Mouse (Mus musculus) CH12.LX (cell line): Measurements from ENCODE around the gene Cggbp1. TPM values are rescaled to one million over a fixed set of nuclear protein-coding genes. Genes with fewer than 3 reads are reported as not detected.

Experiments
- DNase-seq: peaks from one replicate; pipeline ENCODE4 v3.0.0-alpha.2; 2013; ENCODE audit errors: extremely low read depth
- H3K27ac ChIP-seq: 2 replicates; pipeline ENCODE4 v1.5.1; 2012; ENCODE audit warnings: low read depth, mild to moderate bottlenecking, control low read depth, moderate library complexity; ENCODE audit not compliant: insufficient read depth
- H3K27me3 ChIP-seq: replicated peaks from 2 replicates; pipeline ENCODE3; 2012; ENCODE audit warnings: inconsistent platforms
- H3K36me3 ChIP-seq, 2 experiments: replicated peaks in 1 of 2; 2 replicates each; pipeline versions ENCODE3 to v1.6.1; 2012; ENCODE audit warnings: inconsistent platforms in 1 of 2, low read length in 1 of 2, mild to moderate bottlenecking in 1 of 2, mixed read lengths in 1 of 2, moderate library complexity in 1 of 2; ENCODE audit not compliant: control insufficient read depth in 1 of 2, insufficient read depth in 1 of 2
- H3K4me1 ChIP-seq, 2 experiments: 2 replicates each; pipeline ENCODE4 v1.6.1; 2012; ENCODE audit warnings: inconsistent platforms in 1 of 2, moderate library complexity in 1 of 2; ENCODE audit not compliant: insufficient read depth in 2 of 2, control insufficient read depth in 1 of 2
- H3K4me2 ChIP-seq: 2 replicates; pipeline ENCODE4 v1.6.1; 2012; ENCODE audit warnings: low read depth, mild to moderate bottlenecking, control low read depth; ENCODE audit not compliant: poor library complexity, insufficient read depth, severe bottlenecking
- H3K4me3 ChIP-seq, 3 experiments: fragments of 150-350 bp in 1 of 3; sonication (generic) in 1 of 3; replicated peaks in 1 of 3; 2 replicates each; pipeline versions ENCODE3 to v1.5.1; 2011 to 2012; ENCODE audit warnings: low read depth in 2 of 3, low read length in 2 of 3, mild to moderate bottlenecking in 2 of 3, moderate library complexity in 2 of 3, control low read depth in 1 of 3, improper control_type of control experiment in 1 of 3, inconsistent platforms in 1 of 3, mixed read lengths in 1 of 3; ENCODE audit not compliant: poor library complexity in 1 of 3
- H3K79me2 ChIP-seq: replicated peaks from 2 replicates; pipeline ENCODE4 v1.6.1; 2012; ENCODE audit warnings: mild to moderate bottlenecking, moderate library complexity; ENCODE audit not compliant: control insufficient read depth, poor library complexity, insufficient read depth, severe bottlenecking; ENCODE audit errors: extremely low read depth
- H3K9ac ChIP-seq: 2 replicates; pipeline ENCODE4 v1.6.1; 2012; ENCODE audit warnings: low read depth, mild to moderate bottlenecking, control low read depth, moderate library complexity; ENCODE audit not compliant: insufficient read depth
- H3K9me3 ChIP-seq: replicated peaks from 2 replicates; pipeline ENCODE3; 2012; ENCODE audit warnings: low read length, inconsistent platforms, mixed read lengths
- BHLHE40 ChIP-seq: IDR thresholded peaks from 2 replicates; pipeline ENCODE4 v1.6.1; 2011; ENCODE audit warnings: mild to moderate bottlenecking, low read depth, low read length, improper control_type of control experiment
- CHD1 ChIP-seq: IDR thresholded peaks from 2 replicates; pipeline ENCODE4 v1.6.1; 2012; ENCODE audit warnings: low read depth, low read length, improper control_type of control experiment, inconsistent platforms
- CHD2 ChIP-seq: IDR thresholded peaks from 2 replicates; pipeline ENCODE4 v1.6.1; 2011; ENCODE audit warnings: low read length, improper control_type of control experiment
- CTCF ChIP-seq, 2 experiments: IDR thresholded peaks in 1 of 2; conservative IDR thresholded peaks in 1 of 2; 2 replicates each; pipeline ENCODE4 v1.5.1; 2011 to 2012; ENCODE audit warnings: low read depth in 2 of 2, low read length in 2 of 2, improper control_type of control experiment in 1 of 2, inconsistent platforms in 1 of 2, mild to moderate bottlenecking in 1 of 2, moderate library complexity in 1 of 2
- ELF1 ChIP-seq: IDR thresholded peaks from 2 replicates; pipeline ENCODE4 v1.6.1; 2014; ENCODE audit warnings: low read depth, mild to moderate bottlenecking, inconsistent platforms, low read length, improper control_type of control experiment
- EP300 ChIP-seq: IDR thresholded peaks from 2 replicates; pipeline ENCODE4 v1.6.1; 2011; ENCODE audit warnings: low read length, improper control_type of control experiment
- MAX ChIP-seq: IDR thresholded peaks from 2 replicates; pipeline ENCODE4 v1.6.1; 2011; ENCODE audit warnings: low read length, improper control_type of control experiment
- MAZ ChIP-seq: IDR thresholded peaks from 2 replicates; pipeline ENCODE4 v1.6.1; 2012; ENCODE audit warnings: low read depth, mild to moderate bottlenecking, inconsistent platforms, low read length, improper control_type of control experiment, moderate library complexity
- NELFE ChIP-seq: IDR thresholded peaks from 2 replicates; pipeline ENCODE4 v1.6.1; 2011; ENCODE audit warnings: low read depth, low read length, improper control_type of control experiment
- PAX5 ChIP-seq: IDR thresholded peaks from 2 replicates; pipeline ENCODE4 v1.6.1; 2012; ENCODE audit warnings: low read length, inconsistent platforms, mixed read lengths
- POLR2AphosphoS2 ChIP-seq: IDR thresholded peaks from 2 replicates; pipeline ENCODE4 v1.6.1; 2011; ENCODE audit warnings: low read depth, low read length, improper control_type of control experiment
- RAD21 ChIP-seq: IDR thresholded peaks from 2 replicates; pipeline ENCODE4 v1.6.1; 2011; ENCODE audit warnings: low read depth, mild to moderate bottlenecking, low read length, improper control_type of control experiment, moderate library complexity
- SIN3A ChIP-seq: IDR thresholded peaks from 2 replicates; pipeline ENCODE4 v1.6.1; 2012; ENCODE audit warnings: low read length, improper control_type of control experiment, inconsistent platforms
- SMC3 ChIP-seq: IDR thresholded peaks from 2 replicates; pipeline ENCODE4 v1.6.1; 2011; ENCODE audit warnings: low read depth, low read length, improper control_type of control experiment
- TBP ChIP-seq: conservative IDR thresholded peaks from 2 replicates; pipeline ENCODE4 v1.6.1; 2011; ENCODE audit warnings: low read depth, low read length, improper control_type of control experiment
- USF1 ChIP-seq: IDR thresholded peaks from 2 replicates; pipeline ENCODE4 v1.6.1; 2014; ENCODE audit warnings: low read depth, mild to moderate bottlenecking, inconsistent platforms, low read length, improper control_type of control experiment
- USF2 ChIP-seq: conservative IDR thresholded peaks from 2 replicates; pipeline ENCODE4 v1.6.1; 2011; ENCODE audit warnings: low read depth, low read length, improper control_type of control experiment
- ZMIZ1 ChIP-seq: IDR thresholded peaks from 2 replicates; pipeline ENCODE4 v1.6.1; 2012; ENCODE audit warnings: low read depth, mild to moderate bottlenecking, inconsistent platforms, low read length, improper control_type of control experiment
- dilution Hi-C: fragments of 300-500 bp; cut with MboI; formaldehyde crosslinking; loops from 2 replicates; pipeline ENCODE4 v1.14.3; 2020; ENCODE audit warnings: low sequenced_read_pairs; ENCODE audit not compliant: extremely low pct_unique_long_range_greater_than_20kb, extremely low pct_ligation_motif_present
- in situ Hi-C: fragments of 300-500 bp; cut with MboI; formaldehyde crosslinking; loops from 3 replicates; pipeline ENCODE4 v1.14.3; 2019; ENCODE audit warnings: low sequenced_read_pairs, low pct_ligation_motif_present, low pct_unique_long_range_greater_than_20kb, mixed read lengths
- polyA plus RNA-seq: library from polyadenylated mRNA; unstranded; fragments of >175 nt; gene quantifications from 2 replicates; pipeline ENCODE4 v1.2.1, GENCODE M21; 2012; ENCODE audit warnings: low read depth; ENCODE audit not compliant: insufficient read length
- total RNA-seq, 2 experiments: library from RNA; depleted of rRNA; stranded (reverse); fragments of 300-350 nt in 1 of 2; fragments of >200 nt in 1 of 2; gene quantifications; 2 replicates each; pipeline ENCODE4 v1.2.3; 2012 to 2014

Gene Cggbp1
- total and polyA plus RNA-seq, 3 experiments = 38.5 to 86.5 (median 71.1) TPM

- Histone ChIP-seq H3K9me3 (no peaks in the 10 kb centered on the region), H3K27me3 (no peaks in the 10 kb centered on the region), H3K9ac (no peak overlapping the region), H3K4me3 (no peak overlapping the region), H3K79me2 (no peaks in the 10 kb centered on the region), H3K4me1 (no peaks in the 10 kb centered on the region), H3K36me3 (no peaks in the 10 kb centered on the region), H3K4me2 (no peak overlapping the region), H3K27ac (no peak overlapping the region)
- no peak for TF ChIP-seq MAZ
- TF ChIP-seq CTCF (conservative IDR thresholded peaks at IDR 0.05 in 1 of 2, IDR thresholded peaks at IDR 0.05 in 1 of 2; ENCODE audit: low read depth in 2 of 2, low read length in 2 of 2) = peak in 1 of 2 experiments; percentile 74; a peak in 2 of 4 replicates
- no peak for TF ChIP-seq PAX5
- no peak for TF ChIP-seq ELF1
- no peak for TF ChIP-seq TBP
- peak; percentile 40 for TF ChIP-seq SMC3
- peak; percentile 82 for TF ChIP-seq RAD21
- dilution Hi-C loops (no loop called here), in situ Hi-C loops (loop anchor here (25.0 kb wide), 2 partner anchors 205 to 580 kb away; partner anchors contain the start of gene Htr1f)
- no peak for DNase-seq
Observed at GRCm38 (mm10) chr16:64907112-64907511, 55.3 kb downstream of the Cggbp1 start.

DNA sequence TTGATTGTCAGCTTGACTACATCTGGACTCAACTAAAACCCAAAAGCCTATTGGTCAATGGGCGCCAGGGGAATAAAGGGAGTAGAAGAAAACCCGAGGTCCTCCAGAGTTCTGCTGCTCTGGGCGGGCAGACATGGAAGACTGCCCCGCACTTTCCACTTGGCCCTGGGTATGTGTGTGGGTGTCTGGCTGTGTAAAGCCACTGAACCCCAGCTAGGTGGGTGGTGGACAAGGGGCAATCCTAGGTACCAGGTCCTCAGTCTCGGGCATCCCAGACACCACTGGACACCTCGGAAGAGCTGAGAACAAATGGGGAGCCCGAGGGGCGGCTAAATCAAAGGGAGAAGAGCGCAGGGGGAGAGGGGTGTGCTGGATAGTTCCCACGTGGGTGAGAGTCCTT lies 57.0 kb downstream of the Cggbp1 start:
- H3K9me3 ChIP-seq = no peaks in the 10 kb centered on the region
- no peak overlapping the region for H3K4me3 ChIP-seq
- H3K9ac ChIP-seq = no peak overlapping the region
- no peaks in the 10 kb centered on the region for H3K27me3 ChIP-seq
- in situ Hi-C loops = loop anchor here (25.0 kb wide), 2 partner anchors 204 to 579 kb away; partner anchors contain the start of gene Htr1f
- dilution Hi-C loops = no loop called here
- no peak for DNase-seq
- H3K4me2 ChIP-seq = no peak overlapping the region
- H3K4me1 ChIP-seq = no peaks in the 10 kb centered on the region
- TF ChIP-seq PAX5 (no peak), CTCF (conservative IDR thresholded peaks at IDR 0.05 in 1 of 2, IDR thresholded peaks at IDR 0.05 in 1 of 2; ENCODE audit: low read depth in 2 of 2, low read length in 2 of 2) (no peak), USF2 (no peak), MAX (no peak), CHD1 (no peak), SIN3A (no peak), BHLHE40 (no peak), POLR2AphosphoS2 (no peak), EP300 (no peak), USF1 (no peak), NELFE (no peak), CHD2 (no peak), ZMIZ1 (no peak)
- no peaks in the 10 kb centered on the region for H3K36me3 ChIP-seq
- no peak overlapping the region for H3K27ac ChIP-seq
- no peaks in the 10 kb centered on the region for H3K79me2 ChIP-seq

Other genes with a start within 250 kb of the Cggbp1 start
- not detected in 2 replicates for gene Csnka2ip, start 249.6 kb upstream of the Cggbp1 start, total RNA-seq (2012; rRNA removed)
- not detected in 2 replicates for gene Csnka2ip, start 249.6 kb upstream of the Cggbp1 start, total RNA-seq (2014; rRNA removed)
- gene Csnka2ip, start 249.6 kb upstream of the Cggbp1 start, polyA plus RNA-seq = not detected in 2 replicates
- gene 4930453N24Rik, start 80.8 kb upstream of the Cggbp1 start, total RNA-seq (2012; rRNA removed) = 26.6 and 38.9 TPM in 2 replicates
- gene 4930453N24Rik, start 80.8 kb upstream of the Cggbp1 start, total RNA-seq (2014; rRNA removed) = 62.0 and 68.6 TPM in 2 replicates
- 40.7 and 48.4 TPM in 2 replicates for gene 4930453N24Rik, start 80.8 kb upstream of the Cggbp1 start, polyA plus RNA-seq
- gene Zfp654, start 344 bp upstream of the Cggbp1 start, total RNA-seq (2012; rRNA removed) = 5.2 and 7.1 TPM in 2 replicates
- 22.6 and 24.7 TPM in 2 replicates for gene Zfp654, start 344 bp upstream of the Cggbp1 start, total RNA-seq (2014; rRNA removed)
- gene Zfp654, start 344 bp upstream of the Cggbp1 start, polyA plus RNA-seq = 5.1 and 6.5 TPM in 2 replicates